Mouse (Mus musculus) myocyte (in vitro differentiated cells): ENCODE data around the gene Elob. TPM values are rescaled to one million over a fixed set of nuclear protein-coding genes. Genes with fewer than 3 reads are reported as not detected.

Experiments
- H3K27me3 ChIP-seq: one replicate; pipeline ENCODE4 v1.6.1; 2011; ENCODE audit not compliant: control insufficient read depth, insufficient read depth, insufficient read length
- H3K36me3 ChIP-seq: one replicate; pipeline ENCODE4 v1.6.1; 2011; ENCODE audit not compliant: control insufficient read depth, insufficient read depth
- H3K4me2 ChIP-seq: one replicate; pipeline ENCODE4 v1.6.1; 2011; ENCODE audit warnings: low read depth, control low read depth
- H3K4me3 ChIP-seq: one replicate; pipeline ENCODE4 v1.5.1; 2011; ENCODE audit warnings: mild to moderate bottlenecking, control low read depth, moderate library complexity
- H3K79me2 ChIP-seq: one replicate; pipeline ENCODE4 v1.6.1; 2011; ENCODE audit not compliant: control insufficient read depth, insufficient read depth
- H3ac ChIP-seq: one replicate; pipeline ENCODE4 v1.6.1; 2011; ENCODE audit not compliant: control insufficient read depth, insufficient read length
- CEBPB ChIP-seq: IDR thresholded peaks from 2 replicates; pipeline ENCODE4 v1.6.1; 2011; ENCODE audit warnings: mild to moderate bottlenecking, moderate library complexity; ENCODE audit not compliant: poor library complexity, insufficient read depth, severe bottlenecking
- E2F4 ChIP-seq: IDR thresholded peaks from one replicate; pipeline ENCODE4 v1.6.1; 2011; ENCODE audit warnings: mild to moderate bottlenecking, control low read depth, moderate library complexity; ENCODE audit not compliant: insufficient read depth
- MAX ChIP-seq: IDR thresholded peaks from one replicate; pipeline ENCODE4 v1.6.1; 2011; ENCODE audit warnings: low read depth, mild to moderate bottlenecking, control low read depth
- MYOD1 ChIP-seq, 3 experiments: IDR thresholded peaks; one replicate each; pipeline ENCODE4 v1.6.1; 2011; ENCODE audit warnings: control low read depth in 2 of 3, low read depth in 2 of 3, mild to moderate bottlenecking in 2 of 3, moderate library complexity in 1 of 3; ENCODE audit not compliant: insufficient read length in 2 of 3, control insufficient read depth in 1 of 3
- MYOG ChIP-seq, 3 experiments: IDR thresholded peaks; one replicate each; pipeline ENCODE4 v1.6.1; 2011; ENCODE audit warnings: control low read depth in 2 of 3, low read depth in 2 of 3, mild to moderate bottlenecking in 2 of 3; ENCODE audit not compliant: insufficient read length in 2 of 3, control insufficient read depth in 1 of 3, insufficient read depth in 1 of 3
- POLR2A ChIP-seq: IDR thresholded peaks from one replicate; pipeline ENCODE4 v1.6.1; 2011; ENCODE audit warnings: low read depth, mild to moderate bottlenecking, control low read depth, moderate library complexity; ENCODE audit not compliant: insufficient read length
- POLR2AphosphoS2 ChIP-seq: IDR thresholded peaks from one replicate; pipeline ENCODE4 v1.6.1; 2011; ENCODE audit warnings: low read depth, control low read depth; ENCODE audit not compliant: insufficient read length
- REST ChIP-seq: IDR thresholded peaks from one replicate; pipeline ENCODE4 v1.6.1; 2011; ENCODE audit warnings: mild to moderate bottlenecking, control low read depth, moderate library complexity; ENCODE audit not compliant: insufficient read depth, insufficient read length
- SRF ChIP-seq: IDR thresholded peaks from one replicate; pipeline ENCODE4 v1.6.1; 2011; ENCODE audit warnings: low read depth; ENCODE audit not compliant: control insufficient read depth, insufficient read length
- TCF12 ChIP-seq: IDR thresholded peaks from one replicate; pipeline ENCODE4 v1.6.1; 2011; ENCODE audit warnings: mild to moderate bottlenecking, control low read depth; ENCODE audit not compliant: poor library complexity, insufficient read depth, severe bottlenecking
- TCF3 ChIP-seq: IDR thresholded peaks from one replicate; pipeline ENCODE4 v1.6.1; 2011; ENCODE audit warnings: low read depth, control low read depth; ENCODE audit not compliant: insufficient read length
- USF1 ChIP-seq: IDR thresholded peaks from one replicate; pipeline ENCODE4 v1.6.1; 2011; ENCODE audit warnings: low read depth, mild to moderate bottlenecking, control low read depth, moderate library complexity
- polyA plus RNA-seq: library from polyadenylated mRNA; unstranded; fragments of >200 nt; fragmentation: generic; extraction: Trizol; gene quantifications from one replicate; pipeline ENCODE4 v1.2.1, GENCODE M21; 2012; ENCODE audit warnings: missing spikeins

Gene Elob
- polyA plus RNA-seq, 1 experiment, result 986 TPM

GRCm38 (mm10) chr17:23820731-23821130, 8.2 kb downstream of the Elob start:
- H3K27me3 ChIP-seq, result no peaks in the 10 kb centered on the region
- H3K4me2 ChIP-seq, result no peak overlapping the region
- H3K79me2 ChIP-seq, result peaks cover 35% of the 10 kb centered on the region
- H3ac ChIP-seq, result no peak overlapping the region
- peaks cover 79% of the 10 kb centered on the region for H3K36me3 ChIP-seq
- H3K4me3 ChIP-seq, result no peak overlapping the region
- TF ChIP-seq POLR2A (no peak), SRF (no peak), MYOG (IDR thresholded peaks at IDR 0.05; ENCODE audit: control insufficient read depth in 1 of 3, insufficient read depth in 1 of 3, insufficient read length in 2 of 3, low read depth in 2 of 3) (no peak), MAX (no peak), MYOD1 (IDR thresholded peaks at IDR 0.05; ENCODE audit: control insufficient read depth in 1 of 3, insufficient read length in 2 of 3, low read depth in 2 of 3) (no peak), USF1 (no peak), E2F4 (no peak), TCF3 (no peak), TCF12 (no peak), REST (no peak), CEBPB (no peak), POLR2AphosphoS2 (no peak)

GRCm38 (mm10) chr17:23819235-23819634, 9.7 kb downstream of the Elob start:
- no peak for TF ChIP-seq REST
- Histone ChIP-seq H3K4me2 (no peak overlapping the region), H3ac (no peak overlapping the region)

GRCm38 (mm10) chr17:23818579-23818978, 10.4 kb downstream of the Elob start:
- Histone ChIP-seq H3K36me3 (peaks cover 85% of the 10 kb centered on the region), H3K4me2 (no peak overlapping the region), H3K27me3 (no peaks in the 10 kb centered on the region), H3K4me3 (no peak overlapping the region), H3K79me2 (peaks cover 53% of the 10 kb centered on the region), H3ac (no peak overlapping the region)
- TF ChIP-seq E2F4, result no peak
- TF ChIP-seq CEBPB, result no peak
- TF ChIP-seq USF1, result no peak
- no peak for TF ChIP-seq MYOG (IDR thresholded peaks at IDR 0.05; ENCODE audit: control insufficient read depth in 1 of 3, insufficient read depth in 1 of 3, insufficient read length in 2 of 3, low read depth in 2 of 3)
- TF ChIP-seq TCF12, result no peak
- TF ChIP-seq TCF3, result no peak
- no peak for TF ChIP-seq POLR2AphosphoS2
- no peak for TF ChIP-seq POLR2A

More at GRCm38 (mm10) chr17:23819235-23819634, 9.7 kb downstream of the Elob start:
- Histone ChIP-seq H3K27me3 (no peaks in the 10 kb centered on the region), H3K79me2 (peaks cover 46% of the 10 kb centered on the region), H3K4me3 (no peak overlapping the region), H3K36me3 (peaks cover 85% of the 10 kb centered on the region)

- Histone ChIP-seq H3K4me3 (no peak overlapping the region), H3K4me2 (no peak overlapping the region), H3K27me3 (no peaks in the 10 kb centered on the region), H3K79me2 (peaks cover 64% of the 10 kb centered on the region), H3ac (no peak overlapping the region), H3K36me3 (peaks cover 94% of the 10 kb centered on the region)
- TF ChIP-seq USF1, result no peak
- TF ChIP-seq TCF3, result no peak
- TF ChIP-seq REST, result no peak
- TF ChIP-seq SRF, result no peak
- no peak for TF ChIP-seq POLR2AphosphoS2
- TF ChIP-seq MAX, result no peak
- no peak for TF ChIP-seq TCF12
- no peak for TF ChIP-seq CEBPB
- TF ChIP-seq MYOD1 (IDR thresholded peaks at IDR 0.05; ENCODE audit: control insufficient read depth in 1 of 3, insufficient read length in 2 of 3, low read depth in 2 of 3), result no peak
- no peak for TF ChIP-seq E2F4
- TF ChIP-seq MYOG (IDR thresholded peaks at IDR 0.05; ENCODE audit: control insufficient read depth in 1 of 3, insufficient read depth in 1 of 3, insufficient read length in 2 of 3, low read depth in 2 of 3), result no peak
- no peak for TF ChIP-seq POLR2A
Measured at GRCm38 (mm10) chr17:23815641-23816040, 13.3 kb downstream of the Elob start.

GRCm38 (mm10) chr17:23807918-23808317, 21.0 kb downstream of the Elob start:
- Histone ChIP-seq H3K79me2 (peaks cover 82% of the 10 kb centered on the region), H3K4me2 (no peak overlapping the region), H3K36me3 (peaks cover 52% of the 10 kb centered on the region), H3ac (no peak overlapping the region), H3K27me3 (no peaks in the 10 kb centered on the region), H3K4me3 (no peak overlapping the region)
- no peak for TF ChIP-seq E2F4
- TF ChIP-seq POLR2A, result no peak
- no peak for TF ChIP-seq USF1
- TF ChIP-seq POLR2AphosphoS2, result no peak
- no peak for TF ChIP-seq MYOD1 (IDR thresholded peaks at IDR 0.05; ENCODE audit: control insufficient read depth in 1 of 3, insufficient read length in 2 of 3, low read depth in 2 of 3)
- no peak for TF ChIP-seq TCF12
- no peak for TF ChIP-seq TCF3
- no peak for TF ChIP-seq REST
- no peak for TF ChIP-seq CEBPB
- no peak for TF ChIP-seq SRF
- TF ChIP-seq MAX, result no peak
- no peak for TF ChIP-seq MYOG (IDR thresholded peaks at IDR 0.05; ENCODE audit: control insufficient read depth in 1 of 3, insufficient read depth in 1 of 3, insufficient read length in 2 of 3, low read depth in 2 of 3)
